Mouse (Mus musculus) duodenum, adult 2 months (tissue): ENCODE data around the gene Thap3. TPM values are rescaled to one million over a fixed set of nuclear protein-coding genes. Genes with fewer than 3 reads are reported as not detected.

Experiments used
- polyA plus RNA-seq: library from polyadenylated mRNA; depleted of rRNA; stranded (reverse); fragments of >200 nt; gene quantifications from 2 replicates; pipeline ENCODE4 v1.2.3, GENCODE M21; 2012; ENCODE audit warnings: low replicate concordance; rRNA removed

Thap3 gene
- 19.8 and 34.8 TPM in 2 replicates for polyA plus RNA-seq

DNA sequence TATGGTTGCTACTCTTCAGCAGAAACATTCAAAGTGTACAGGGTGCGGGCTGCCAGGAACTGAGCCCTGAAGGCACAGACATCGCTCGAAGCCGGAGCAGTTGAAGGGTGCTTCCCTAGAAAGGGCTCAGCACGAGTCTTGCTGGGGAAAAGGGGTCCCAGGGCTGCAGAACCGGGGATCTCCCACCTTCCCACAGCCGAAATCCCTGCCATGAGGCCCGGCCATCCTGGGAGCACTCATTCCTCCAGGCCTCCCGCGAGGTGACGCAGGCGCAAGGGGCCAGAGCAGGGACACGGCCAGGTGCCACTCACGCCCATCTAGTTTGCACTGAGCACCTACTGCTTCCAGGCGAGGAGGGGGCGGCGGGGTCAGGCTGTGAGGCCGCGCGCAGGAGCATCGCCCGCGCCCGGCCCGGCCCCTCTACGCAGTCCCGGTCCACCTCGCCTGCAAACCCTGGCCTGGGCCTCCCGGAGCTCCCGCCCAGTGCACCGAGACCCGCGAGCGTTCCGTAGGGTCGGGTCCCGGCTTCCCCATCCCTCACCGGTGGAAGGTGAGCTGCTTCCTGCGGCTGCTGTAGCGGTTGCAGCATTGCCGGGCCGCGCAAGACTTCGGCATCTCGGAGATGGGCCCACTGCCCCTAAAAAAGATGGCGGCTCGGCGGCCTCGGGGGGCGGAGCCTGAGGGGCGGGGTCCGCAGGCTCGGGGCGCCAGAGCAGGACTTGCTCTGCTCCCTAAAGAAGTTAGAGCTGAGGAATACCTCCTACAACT lies at the start of gene Thap3:
Gene Thap3, minus strand, starts transcription at position 656 of the 768 bp plus-strand sequence.

DNA sequence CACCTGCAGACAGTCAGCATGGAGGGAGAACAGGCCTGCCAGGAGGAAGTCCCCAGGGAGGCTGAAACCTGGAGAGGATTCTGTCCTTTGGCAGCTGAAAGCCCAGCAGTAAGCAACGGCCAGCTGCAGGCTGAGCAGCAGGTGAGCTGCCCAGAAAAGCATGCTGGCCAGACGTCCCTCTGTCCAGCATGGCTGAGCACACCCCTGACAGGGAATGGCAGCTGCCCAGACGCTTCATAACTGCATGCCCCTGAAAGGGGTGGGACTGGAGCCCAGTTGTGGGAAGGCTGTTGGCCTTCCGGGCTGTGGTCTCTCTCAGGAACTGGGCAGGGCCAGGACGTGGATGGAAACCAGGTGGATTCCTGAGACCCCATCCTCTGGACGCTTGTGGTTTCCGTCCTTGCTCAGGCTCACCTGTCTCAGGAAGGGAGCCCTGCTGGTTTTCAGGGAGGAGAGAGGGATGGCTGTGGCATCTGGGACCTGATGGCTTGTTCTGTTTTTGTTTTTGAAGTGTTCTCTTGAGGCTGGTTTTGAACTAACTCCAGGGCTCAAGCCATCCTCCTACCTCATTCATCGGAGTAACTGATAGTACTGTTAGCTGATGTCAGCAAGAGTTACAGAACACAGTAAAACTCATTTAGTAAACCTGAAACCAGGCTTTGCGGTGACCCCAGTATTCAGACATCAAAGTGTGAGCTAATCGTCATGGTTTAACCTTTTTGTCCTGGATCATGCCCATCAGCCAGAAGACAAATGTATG lies 49.6 kb upstream of the Thap3 start, which contains the start of gene Tas1r1:
Gene Tas1r1, minus strand, starts transcription at position 344 of the 760 bp plus-strand sequence.

DNA sequence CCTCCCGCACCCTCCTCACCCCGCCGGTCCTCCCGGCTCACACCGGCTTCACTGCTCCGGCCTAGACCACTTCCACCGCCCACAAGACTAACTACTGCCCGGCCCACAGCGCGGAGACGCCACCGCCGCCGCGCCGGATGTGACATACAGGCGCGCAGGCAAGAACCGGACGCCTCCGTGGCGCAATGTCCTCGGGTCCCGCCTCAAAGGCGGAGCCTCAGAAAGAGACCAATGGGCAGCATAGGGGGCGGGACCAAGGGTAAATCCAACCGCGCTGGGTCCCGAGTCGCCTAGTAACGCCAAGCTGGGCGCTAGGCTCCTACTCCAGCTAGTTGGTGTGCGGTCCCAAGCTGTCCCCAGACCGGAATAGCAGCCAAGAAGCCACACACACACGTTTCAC lies 38.7 kb upstream of the Thap3 start, which contains the start of gene Zbtb48:
Gene Zbtb48, minus strand, starts transcription at position 148 of the 400 bp plus-strand sequence.

DNA sequence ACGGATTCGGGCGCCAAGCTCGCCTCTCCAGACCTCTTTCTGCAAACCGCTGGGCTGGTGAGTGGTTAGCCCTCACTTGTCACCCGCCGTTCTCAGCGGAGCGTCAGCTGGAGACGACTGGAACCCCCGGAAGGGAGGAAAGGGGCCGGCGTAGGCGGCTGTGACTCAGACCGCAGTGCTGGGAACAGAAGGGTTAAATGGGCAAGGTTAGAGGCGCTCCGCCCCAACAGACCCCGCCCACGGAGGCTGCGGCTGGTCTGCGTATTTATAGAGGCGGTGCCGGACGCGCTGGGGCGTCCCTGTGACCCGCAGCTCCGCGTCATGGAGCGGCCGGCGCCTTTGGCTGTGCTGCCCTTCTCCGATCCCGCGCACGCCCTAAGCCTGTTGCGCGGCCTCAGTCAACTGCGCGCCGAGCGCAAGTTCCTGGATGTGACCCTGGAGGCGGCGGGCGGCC lies 19.9 kb upstream of the Thap3 start, which contains the start of gene Klhl21:
Gene Klhl21, plus strand, starts transcription at position 182 of the 454 bp plus-strand sequence.

DNA sequence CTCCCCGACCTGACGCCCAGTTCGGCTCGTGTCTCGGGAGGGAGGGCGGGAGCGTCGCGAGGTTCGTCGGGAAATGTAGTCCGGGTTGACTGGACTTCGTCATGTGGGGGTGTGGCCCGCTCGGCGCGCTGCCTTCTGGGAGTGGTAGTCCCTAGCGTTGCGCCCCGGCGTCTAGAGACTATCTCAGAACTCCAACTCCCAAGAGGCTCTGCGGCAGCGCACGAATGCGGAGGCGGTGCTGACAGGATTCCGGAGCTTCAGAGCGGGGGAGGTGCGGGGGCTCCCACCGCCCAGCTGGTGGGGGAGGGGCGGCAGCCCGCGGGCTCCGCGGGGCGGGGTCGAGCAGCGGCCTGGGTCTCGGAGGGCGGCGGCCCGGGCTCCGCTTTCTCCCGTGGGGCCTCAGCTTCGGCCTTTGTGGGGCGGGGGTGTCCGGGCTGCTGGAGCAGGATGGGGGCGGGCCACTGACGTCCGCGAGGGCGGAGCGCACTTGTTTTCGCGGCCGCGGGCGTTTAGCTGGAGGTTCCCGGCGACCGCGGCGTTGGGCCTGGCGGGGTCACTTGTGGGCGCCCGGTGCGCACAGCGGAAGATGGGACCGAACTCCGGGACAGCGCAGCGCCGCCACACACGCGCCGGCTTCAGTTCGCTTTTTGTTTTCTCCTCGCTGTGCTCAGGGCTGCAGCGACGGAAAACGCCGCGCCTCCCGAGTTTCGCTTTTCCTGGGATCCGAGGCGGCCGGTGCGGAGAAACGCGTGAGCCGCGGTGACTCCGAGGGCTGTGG lies 7.6 kb upstream of the Thap3 start, which contains the start of gene Phf13:
Gene Phf13, minus strand, starts transcription at position 86 of the 778 bp plus-strand sequence.

DNA sequence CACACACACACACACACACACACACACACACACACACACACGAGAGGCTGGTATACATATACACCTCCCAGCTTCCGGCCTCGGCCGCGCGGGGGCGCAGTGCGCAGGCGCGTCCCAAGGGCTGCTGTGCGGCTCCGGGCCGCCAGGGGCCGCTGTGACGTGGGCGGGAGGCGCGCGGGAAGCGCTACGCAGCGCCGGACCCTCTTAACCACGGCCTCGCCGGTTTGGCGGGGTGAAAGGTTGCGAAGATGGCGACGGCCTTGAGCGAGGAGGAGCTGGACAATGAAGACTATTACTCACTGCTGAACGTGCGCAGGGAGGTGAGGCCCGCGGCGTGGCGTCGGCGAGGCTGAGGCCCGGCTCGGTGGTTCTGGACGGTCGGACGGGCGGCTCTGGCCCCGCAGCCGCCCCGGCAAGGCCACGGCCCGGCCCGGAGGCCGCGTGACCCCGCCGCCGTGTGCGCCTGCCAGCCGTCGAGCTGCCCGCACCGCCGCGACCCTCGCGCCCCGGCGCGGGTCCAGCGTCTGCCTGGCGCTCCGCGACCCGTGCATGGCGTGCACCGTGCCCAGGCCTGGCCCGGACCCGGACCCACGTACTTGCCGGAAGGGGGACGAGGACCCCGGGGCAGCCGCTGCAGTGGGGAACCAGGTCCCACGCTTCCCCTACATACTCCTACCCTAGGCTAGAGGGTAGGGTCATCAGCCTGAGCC lies 55.1 kb downstream of the Thap3 start, which contains the start of gene Dnajc11:
Gene Dnajc11, plus strand, starts transcription at position 187 of the 710 bp plus-strand sequence.

Other genes with a start within 250 kb of the Thap3 start
- 2.6 TPM in 2 replicates for gene Camta1, start 127.1 kb downstream of the Thap3 start, polyA plus RNA-seq
- 41.2 and 55.6 TPM in 2 replicates for gene Dnajc11, start 55.3 kb downstream of the Thap3 start, polyA plus RNA-seq
- gene Phf13, start 7.3 kb upstream of the Thap3 start, polyA plus RNA-seq = 6.5 and 6.9 TPM in 2 replicates
- gene Klhl21, start 19.8 kb upstream of the Thap3 start, polyA plus RNA-seq = 19.2 and 22.7 TPM in 2 replicates
- 9.2 and 15.2 TPM in 2 replicates for gene Zbtb48, start 38.7 kb upstream of the Thap3 start, polyA plus RNA-seq
- gene Tas1r1, start 49.6 kb upstream of the Thap3 start, polyA plus RNA-seq = 0.05 TPM in 2 replicates
- 12.9 and 13.8 TPM in 2 replicates for gene Nol9, start 50.3 kb upstream of the Thap3 start, polyA plus RNA-seq
- gene Plekhg5, start 83.5 kb upstream of the Thap3 start, polyA plus RNA-seq = 9.6 and 17.1 TPM in 2 replicates
- gene Tnfrsf25, start 126.9 kb upstream of the Thap3 start, polyA plus RNA-seq = 3.0 and 4.1 TPM in 2 replicates
- gene Espn, start 163.4 kb upstream of the Thap3 start, polyA plus RNA-seq = 273 and 642 TPM in 2 replicates
- gene Hes2, start 169.9 kb upstream of the Thap3 start, polyA plus RNA-seq = 9.6 and 49.1 TPM in 2 replicates
- 29.0 and 38.7 TPM in 2 replicates for gene Acot7, start 189.1 kb upstream of the Thap3 start, polyA plus RNA-seq